15 mouse cellular contexts compared by ENCODE assay signal in the genomic region with DNA sequence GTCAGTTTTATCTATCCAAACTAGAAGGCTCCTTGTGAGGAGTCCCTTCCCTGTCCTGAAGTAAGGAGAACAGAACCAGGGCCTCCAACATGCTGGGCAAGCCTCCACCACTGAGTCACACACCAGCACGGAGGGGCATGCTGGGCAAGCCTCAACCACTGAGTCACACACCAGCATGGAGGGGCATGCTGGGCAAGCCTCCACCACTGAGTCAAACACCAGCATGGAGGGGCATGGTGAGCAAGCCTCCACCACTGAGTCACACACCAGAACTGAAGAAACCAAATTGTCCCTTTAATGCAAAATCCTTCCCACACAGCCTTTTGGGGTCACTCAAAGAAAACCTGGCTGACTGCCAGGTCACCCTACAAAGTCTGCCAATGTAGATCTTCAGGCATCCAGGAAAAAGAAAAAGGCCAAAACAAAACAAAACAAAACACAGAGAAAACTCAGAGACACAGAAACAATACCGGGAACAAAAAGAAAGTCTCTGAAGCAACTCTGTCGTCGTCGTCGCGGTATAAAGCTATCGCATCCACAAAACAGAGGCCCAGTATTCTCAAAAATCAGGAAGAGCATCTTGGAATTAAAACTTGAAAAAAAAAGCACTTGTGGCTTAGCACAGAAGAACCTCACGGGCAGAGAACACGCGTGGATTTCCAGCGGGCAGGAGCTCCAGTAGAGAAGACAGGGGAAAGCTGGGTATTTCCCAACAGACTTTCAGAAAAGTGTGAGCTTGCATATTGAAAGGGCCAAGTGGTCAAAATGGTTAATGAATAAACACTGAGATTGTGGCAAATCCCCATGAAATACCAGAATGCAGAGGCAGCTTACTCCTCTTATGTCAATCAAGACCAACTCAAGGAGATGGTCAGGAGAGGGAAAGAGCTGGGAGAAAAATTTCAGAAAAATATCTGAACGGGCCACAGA. TPM values are rescaled to one million over a fixed set of nuclear protein-coding genes. Genes with fewer than 3 reads are reported as not detected.
DNase-seq lines count a peak whose midpoint lies in the region; ATAC-seq and TF ChIP-seq lines count a peak whose summit lies in the region.
"Had no signal": no experiment of that assay in that cellular context is flagged by ENCODE, and none has a peak within 500 bp of the region (broad histone marks: within the 10 kb centered on the region; RNA-seq: fewer than 3 reads in every experiment).

No protein-coding gene starts in this region.

- no peaks in the 10 kb centered on the region; the same call in 1 of the 2 replicates for H3K9me3 ChIP-seq in intestine, embryonic 16.5 days (ENCODE audit: control insufficient read depth, low read length)
- no peaks in the 10 kb centered on the region for H3K9me3 ChIP-seq in intestine, embryonic 15.5 days
- H3K9me3 ChIP-seq in kidney, embryonic 14.5 days (ENCODE audit: control insufficient read depth, low read length) = no peaks in the 10 kb centered on the region

- 0 out of 2 replicates have a peak overlapping the region, but pooled peaks have one; percentile 1 for H3K4me2 ChIP-seq in intestine, embryonic 16.5 days (ENCODE audit: low read depth, low read length)
- H3K4me2 ChIP-seq in intestine, embryonic 15.5 days (replicated peaks) = no peak overlapping the region
- H3K4me2 ChIP-seq in kidney, embryonic 14.5 days (replicated peaks; ENCODE audit: low read depth, low read length) = no peak overlapping the region

- no peak for TF ChIP-seq CTCF in gastrocnemius, adult 2 months (IDR thresholded peaks at IDR 0.05)
- no peak for TF ChIP-seq CTCF in thymus, adult 2 months (IDR thresholded peaks at IDR 0.05; ENCODE audit: borderline replicate concordance, control insufficient read depth, extremely low read depth, insufficient read depth, low read length, poor library complexity)

- no peak overlapping the region for H3K4me3 ChIP-seq in intestine, embryonic 16.5 days (ENCODE audit: low read length)
- no peak overlapping the region for H3K4me3 ChIP-seq in intestine, embryonic 15.5 days (replicated peaks)
- H3K4me3 ChIP-seq in kidney, embryonic 14.5 days (ENCODE audit: low read length) = no peak overlapping the region
- H3K4me3 ChIP-seq in gastrocnemius, adult 2 months = no peak overlapping the region
- H3K4me3 ChIP-seq in thymus, adult 2 months (ENCODE audit: control insufficient read depth, insufficient read depth, low read length) = no peak overlapping the region
- H3K4me3 ChIP-seq: erythroblast, embryonic 14.5 days had no signal

- no peaks in the 10 kb centered on the region for H3K36me3 ChIP-seq in intestine, embryonic 16.5 days (ENCODE audit: control insufficient read depth, insufficient read depth, low read length)
- no peaks in the 10 kb centered on the region for H3K36me3 ChIP-seq in intestine, embryonic 15.5 days
- no peaks in the 10 kb centered on the region for H3K36me3 ChIP-seq in kidney, embryonic 14.5 days (ENCODE audit: control insufficient read depth, insufficient read depth, low read length)
- no peaks in the 10 kb centered on the region for H3K36me3 ChIP-seq in thymus, adult 2 months (ENCODE audit: control insufficient read depth, insufficient read depth, low read length)

- DNase-seq in 3134 (ENCODE audit: extremely low read depth, insufficient read length, low spot score) = peak; percentile 49
- DNase-seq in Muller cell, postnatal 12 days (ENCODE audit: inconsistent ontology term) = peak; percentile 62
- no peak for DNase-seq in gastrocnemius, adult 2 months
- no peak for DNase-seq in right cerebral cortex, postnatal 36 days (ENCODE audit: low spot score in 2 of 2)
- no peak for DNase-seq in thymus, adult 2 months
- DNase-seq: cerebellum, adult 9-10 months; heart, adult 18-20 months; heart, postnatal 14 days; left cerebral cortex, postnatal 4 days; lung, adult 18-20 months; thymus, adult 18-20 months had no signal

- intact Hi-C loops in gastrocnemius, adult 2 months (cut with DNase I) = no loop called here

- no peak for TF ChIP-seq POLR2A in thymus, adult 2 months (IDR thresholded peaks at IDR 0.05; ENCODE audit: control insufficient read depth, extremely low read depth, insufficient read depth, low read length, poor library complexity)

- H3K27ac ChIP-seq in intestine, embryonic 16.5 days (ENCODE audit: low read length) = peak overlapping the region; percentile 21; the same call in 1 of the 2 replicates
- no peak overlapping the region for H3K27ac ChIP-seq in intestine, embryonic 15.5 days
- H3K27ac ChIP-seq in kidney, embryonic 14.5 days (ENCODE audit: low read depth, low read length) = peak overlapping the region; percentile 47; the same call in 1 of the 2 replicates
- H3K27ac ChIP-seq in gastrocnemius, adult 2 months = no peak overlapping the region
- no peak overlapping the region for H3K27ac ChIP-seq in thymus, adult 2 months (ENCODE audit: control insufficient read depth, insufficient read depth, low read length)

- peak; percentile 41 for ATAC-seq in intestine, embryonic 16.5 days
- no peak for ATAC-seq in intestine, embryonic 15.5 days
- ATAC-seq in kidney, embryonic 14.5 days (ENCODE audit: low FRiP score, low TSS enrichment) = no peak

- 0 out of 2 replicates have a peak, but pooled peaks cover 5% of the 10 kb centered on the region for H3K4me1 ChIP-seq in intestine, embryonic 16.5 days (ENCODE audit: control insufficient read depth, insufficient read depth, low read length)
- H3K4me1 ChIP-seq in intestine, embryonic 15.5 days (replicated peaks) = no peaks in the 10 kb centered on the region
- no peaks in the 10 kb centered on the region; the same call in 1 of the 2 replicates for H3K4me1 ChIP-seq in kidney, embryonic 14.5 days (ENCODE audit: control insufficient read depth, insufficient read depth, low read length)
- no peaks in the 10 kb centered on the region; the same call in 1 of the 2 replicates for H3K4me1 ChIP-seq in thymus, adult 2 months (replicated peaks; ENCODE audit: control insufficient read depth, insufficient read depth, low read length)

- 80% methylated on average over 13 of the region's 13 CpGs for WGBS in intestine, embryonic 16.5 days
- WGBS in intestine, embryonic 15.5 days = 81% methylated on average over 13 of the region's 13 CpGs
- 83% methylated on average over 13 of the region's 13 CpGs for WGBS in kidney, embryonic 14.5 days
- WGBS in thymus, adult 2 months = 94% methylated on average over 13 of the region's 13 CpGs

- H3K9ac ChIP-seq in intestine, embryonic 16.5 days (ENCODE audit: low read depth, low read length) = no peak overlapping the region
- no peak overlapping the region for H3K9ac ChIP-seq in intestine, embryonic 15.5 days
- no peak overlapping the region for H3K9ac ChIP-seq in kidney, embryonic 14.5 days (ENCODE audit: low read depth, low read length)

- no peaks in the 10 kb centered on the region for H3K27me3 ChIP-seq in intestine, embryonic 16.5 days (replicated peaks; ENCODE audit: control insufficient read depth, insufficient read depth, low read length)
- H3K27me3 ChIP-seq in intestine, embryonic 15.5 days (replicated peaks) = no peaks in the 10 kb centered on the region
- H3K27me3 ChIP-seq in kidney, embryonic 14.5 days (ENCODE audit: control insufficient read depth, insufficient read depth, low read length) = no peaks in the 10 kb centered on the region
- H3K27me3 ChIP-seq in thymus, adult 2 months (ENCODE audit: control insufficient read depth, insufficient read depth, low read length) = no peaks in the 10 kb centered on the region

RNA-seq across cellular contexts. Expression of a gene that starts 12.7 kb away (rescaled TPM):
- 57.0 and 57.5 TPM in 2 replicates for polyA plus RNA-seq in intestine, embryonic 16.5 days (2015; fragmentation: Nextera tagmentation; extraction: Ambion mirVana)
- 50.1 and 57.2 TPM in 2 replicates for polyA plus RNA-seq in intestine, embryonic 15.5 days (2015; fragmentation: Nextera tagmentation; extraction: Ambion mirVana)
- polyA plus RNA-seq in kidney, embryonic 14.5 days (2014; fragmentation: Nextera tagmentation; extraction: Ambion mirVana) = 21.6 and 32.6 TPM in 2 replicates
- total RNA-seq in gastrocnemius, adult 2 months (2021) = 1 to 10 TPM; 1.2 to 2.0 TPM
- 2.9 and 4.2 TPM in 2 replicates for polyA plus RNA-seq in thymus, adult 2 months (2012; rRNA removed)

Comparison
In these comparisons a context has a peak if more than half of its experiments do, and no peak if none do; other contexts are left out.
1. H3K27ac ChIP-seq: peak in intestine, embryonic 16.5 days (single experiment) and kidney, embryonic 14.5 days (single experiment); none in intestine, embryonic 15.5 days (single experiment), gastrocnemius, adult 2 months (single experiment) and thymus, adult 2 months (single experiment).
2. DNase-seq: peak in 3134 (single experiment) and Muller cell, postnatal 12 days (single experiment); none in gastrocnemius, adult 2 months (single experiment), right cerebral cortex, postnatal 36 days (0 of 2) and thymus, adult 2 months (single experiment).